Mouse (Mus musculus): ENCODE measurements around the gene Tab2. TPM values are rescaled to one million over a fixed set of nuclear protein-coding genes. Genes with fewer than 3 reads are reported as not detected.

Gene Tab2
- polyA plus RNA-seq (2014; fragmentation: Illumina TruSeq; extraction: RNeasy Lipid Tissue Mini Kit (QIAGEN cat#74804)), result 159 TPM

DNA sequence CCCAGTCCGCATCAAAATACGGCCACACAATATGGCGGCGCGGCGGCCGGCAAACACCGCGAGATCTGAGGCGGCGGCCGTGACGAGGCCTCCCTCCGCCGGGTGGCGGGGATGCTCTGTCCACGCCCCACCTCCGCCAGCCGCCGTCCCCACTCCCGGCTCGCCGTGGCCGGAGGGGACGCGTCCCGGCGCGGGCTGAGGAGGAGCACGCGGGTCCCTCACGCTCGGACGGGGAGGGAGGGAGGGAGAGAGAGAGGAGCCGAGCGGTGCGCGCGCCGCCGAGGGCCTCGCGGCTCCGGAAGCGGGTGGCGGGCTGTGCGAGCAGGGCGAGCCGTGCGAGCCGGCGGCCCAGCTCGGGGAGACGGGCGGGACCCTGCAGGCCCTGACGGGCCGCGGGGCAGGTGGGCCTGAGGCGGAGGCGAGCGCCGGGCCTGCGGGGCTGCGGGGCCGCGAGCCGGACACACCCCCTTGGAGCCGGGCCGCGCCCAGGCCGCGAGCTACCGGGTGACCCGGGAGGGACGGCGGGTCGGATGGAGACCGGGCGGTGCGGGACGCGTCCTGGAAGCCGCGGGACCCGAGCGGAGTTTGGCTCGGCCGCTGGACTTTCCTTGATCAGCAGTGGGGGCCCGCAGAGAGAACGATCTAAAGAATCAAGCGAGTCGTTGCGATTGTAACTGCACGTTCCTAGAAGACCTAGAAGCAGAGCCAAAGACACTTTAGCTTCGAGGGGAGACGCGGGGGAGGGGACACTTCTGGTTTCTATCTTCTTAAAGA is at the start of gene Tab2:
Tab2 (minus strand) TSS at position 3 of the 774 bp plus-strand sequence.

Other genes with a start within 250 kb of the Tab2 start
- 44.8 TPM for gene Katna1, start 230.2 kb downstream of the Tab2 start, polyA plus RNA-seq (2014; fragmentation: Illumina TruSeq; extraction: RNeasy Lipid Tissue Mini Kit (QIAGEN cat#74804))
- 446 TPM for gene Ginm1, start 163.4 kb downstream of the Tab2 start, polyA plus RNA-seq (2014; fragmentation: Illumina TruSeq; extraction: RNeasy Lipid Tissue Mini Kit (QIAGEN cat#74804))
- 107 TPM for gene Ppil4, start 163.3 kb downstream of the Tab2 start, polyA plus RNA-seq (2014; fragmentation: Illumina TruSeq; extraction: RNeasy Lipid Tissue Mini Kit (QIAGEN cat#74804))
- 0.43 TPM for gene Zc3h12d, start 123.8 kb downstream of the Tab2 start, polyA plus RNA-seq (2014; fragmentation: Illumina TruSeq; extraction: RNeasy Lipid Tissue Mini Kit (QIAGEN cat#74804))

Measured in ovary, adult 10 weeks (tissue).